Mouse (Mus musculus): ENCODE results near the gene Cnr2. TPM values are rescaled to one million over a fixed set of nuclear protein-coding genes. Genes with fewer than 3 reads are reported as not detected.

Cnr2 gene
- 0.49 and 0.55 TPM in 2 replicates for polyA plus RNA-seq (2015; fragmentation: Nextera tagmentation; extraction: Ambion mirVana)

DNA sequence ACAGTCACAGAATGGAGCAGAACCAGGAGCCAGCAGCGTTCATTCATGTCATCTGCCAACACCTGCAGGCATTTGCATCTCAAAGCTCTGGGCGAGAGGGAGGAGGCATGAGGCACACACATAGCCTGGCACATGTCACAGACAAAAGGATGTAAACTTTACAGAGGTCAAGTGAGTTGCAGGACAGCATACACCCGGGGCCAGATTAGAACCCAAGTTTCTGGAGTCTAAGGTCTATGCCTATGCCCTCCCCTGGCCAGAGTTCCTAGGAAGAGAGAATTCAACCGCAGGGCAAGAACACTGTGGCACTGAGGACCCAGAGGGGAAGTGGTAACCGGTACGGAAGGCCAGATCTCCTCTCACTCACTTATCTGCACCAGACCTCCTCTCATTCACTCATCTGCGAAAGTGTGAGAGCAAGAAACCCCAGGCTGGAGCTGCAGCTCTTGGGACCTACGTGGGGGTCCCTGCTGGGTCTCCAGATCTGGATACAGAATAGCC, at the start of gene Cnr2:
TSS of gene Cnr2 (plus strand) at position 324 of the 501 bp plus-strand sequence.
- Histone ChIP-seq H3K4me2 (peak within 1 kb of the TSS; percentile 4; the same call in 1 of the 2 replicates), H3K27me3 (no peaks in the 10 kb centered on the region), H3K4me3 (no peak within 1 kb of the TSS), H3K4me1 (replicated peaks) (peaks cover 11% of the 10 kb centered on the region), H3K9ac (0 out of 2 replicates have a peak within 1 kb of the TSS, but pooled peaks have one; percentile 7), H3K27ac (no peak within 1 kb of the TSS), H3K9me3 (replicated peaks) (no peaks in the 10 kb centered on the region), H3K36me3 (no peaks in the 10 kb centered on the region)
- no peak for ATAC-seq (replicated peaks; ENCODE audit: insufficient number of reproducible peaks, insufficient read depth, low FRiP score, low read depth)
- 27% methylated on average over 8 of the region's 8 CpGs for WGBS

DNA sequence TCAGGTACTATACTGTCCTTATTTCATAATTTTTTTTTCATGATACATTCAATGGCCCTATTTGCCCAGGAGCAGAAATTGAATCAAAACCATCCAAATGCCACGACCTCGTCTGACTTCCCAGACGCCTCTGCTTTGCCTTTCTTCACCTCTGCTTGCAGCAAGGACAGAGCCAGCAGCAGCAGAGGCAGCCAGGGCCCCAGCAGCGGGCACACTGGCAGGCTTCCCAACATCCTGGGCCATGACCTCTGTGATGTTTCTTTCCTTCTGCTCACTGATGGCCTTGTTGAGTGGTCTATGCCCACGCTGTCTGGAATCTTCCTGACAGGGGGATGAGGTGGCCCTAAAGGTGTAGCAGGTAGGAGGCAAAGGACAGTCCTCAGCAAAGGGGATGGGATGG, 47.6 kb upstream of the Cnr2 start:
- ATAC-seq (replicated peaks; ENCODE audit: insufficient number of reproducible peaks, insufficient read depth, low FRiP score, low read depth) = 0 out of 2 replicates have a peak, but pooled peaks have one; percentile 20
- H3K36me3 ChIP-seq = no peaks in the 10 kb centered on the region
- H3K27me3 ChIP-seq = no peaks in the 10 kb centered on the region
- peaks cover 16% of the 10 kb centered on the region for H3K4me1 ChIP-seq (replicated peaks)
- no peak overlapping the region for H3K4me2 ChIP-seq
- H3K27ac ChIP-seq = peak overlapping the region; percentile 57
- WGBS = 27% methylated on average over 5 of the region's 5 CpGs
- H3K9me3 ChIP-seq (replicated peaks) = no peaks in the 10 kb centered on the region
- no peak overlapping the region for H3K4me3 ChIP-seq
- no peak overlapping the region for H3K9ac ChIP-seq

DNA sequence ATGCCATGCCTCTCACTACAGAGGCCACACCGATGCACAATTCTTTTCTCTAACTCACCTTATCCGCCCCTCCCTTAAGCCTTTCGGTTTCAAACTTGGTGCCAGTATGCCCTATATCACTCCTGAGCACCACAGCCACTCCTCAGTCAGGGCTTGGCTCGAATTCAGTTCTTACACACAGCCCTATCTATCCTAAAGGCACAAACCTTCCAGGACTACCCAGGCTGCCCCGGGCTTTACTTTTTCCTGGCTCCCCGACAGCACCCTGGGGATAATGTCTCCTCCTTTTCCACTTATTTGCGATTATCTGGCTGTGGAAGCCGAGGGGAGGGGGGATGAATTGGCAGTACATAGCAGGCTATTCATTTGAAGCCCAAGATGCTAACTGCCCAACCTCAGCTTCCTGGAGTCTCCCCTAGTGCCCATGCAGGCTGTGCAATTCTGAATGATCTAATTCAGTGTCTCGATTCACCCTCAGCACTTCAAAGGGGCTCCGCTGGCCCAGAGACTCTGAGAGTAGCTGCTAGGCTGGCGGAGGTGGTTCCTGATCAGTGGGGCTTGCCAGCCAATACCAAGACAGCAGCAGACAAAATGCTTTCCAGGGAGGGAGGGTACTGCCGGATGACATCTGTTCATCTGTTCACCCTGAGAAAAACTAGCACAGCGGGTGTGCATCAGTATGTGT, 44.6 kb upstream of the Cnr2 start:
- Histone ChIP-seq H3K9me3 (replicated peaks) (no peaks in the 10 kb centered on the region), H3K9ac (no peak overlapping the region), H3K27me3 (no peaks in the 10 kb centered on the region), H3K27ac (peak overlapping the region; percentile 36), H3K4me2 (peak overlapping the region; percentile 24; the same call in 1 of the 2 replicates), H3K4me3 (no peak overlapping the region), H3K4me1 (replicated peaks) (peaks cover 24% of the 10 kb centered on the region), H3K36me3 (no peaks in the 10 kb centered on the region)
- 41% methylated on average over 13 of the region's 13 CpGs for WGBS
- no peak; the same call in 1 of the 2 replicates for ATAC-seq (replicated peaks; ENCODE audit: insufficient number of reproducible peaks, insufficient read depth, low FRiP score, low read depth)

DNA sequence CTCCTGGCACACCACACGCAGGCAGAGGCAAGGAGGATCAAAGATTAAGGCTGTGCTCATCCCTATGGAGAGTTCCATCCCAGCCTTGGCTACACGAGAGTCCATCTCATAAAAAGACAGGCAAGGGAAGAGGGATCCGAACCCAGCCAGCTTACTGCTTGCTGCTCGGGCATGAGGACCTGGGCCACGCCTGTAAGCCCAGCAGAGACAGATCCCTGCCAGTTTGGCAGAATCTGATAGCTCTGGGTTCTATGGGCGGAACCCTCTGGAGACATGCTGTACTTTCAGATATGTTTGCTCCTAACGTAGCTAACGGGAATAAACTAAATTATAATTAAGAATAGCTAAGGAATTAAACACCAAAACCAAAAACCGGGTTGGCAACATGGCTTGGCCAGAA, 43.3 kb upstream of the Cnr2 start:
- H3K9me3 ChIP-seq (replicated peaks) = no peaks in the 10 kb centered on the region
- no peak overlapping the region for H3K4me2 ChIP-seq
- 80% methylated on average over 9 of the region's 9 CpGs for WGBS
- H3K27me3 ChIP-seq = no peaks in the 10 kb centered on the region
- peaks cover 24% of the 10 kb centered on the region for H3K4me1 ChIP-seq (replicated peaks)
- no peaks in the 10 kb centered on the region for H3K36me3 ChIP-seq
- no peak for ATAC-seq (replicated peaks; ENCODE audit: insufficient number of reproducible peaks, insufficient read depth, low FRiP score, low read depth)
- H3K9ac ChIP-seq = no peak overlapping the region
- no peak overlapping the region for H3K4me3 ChIP-seq
- no peak overlapping the region for H3K27ac ChIP-seq

DNA sequence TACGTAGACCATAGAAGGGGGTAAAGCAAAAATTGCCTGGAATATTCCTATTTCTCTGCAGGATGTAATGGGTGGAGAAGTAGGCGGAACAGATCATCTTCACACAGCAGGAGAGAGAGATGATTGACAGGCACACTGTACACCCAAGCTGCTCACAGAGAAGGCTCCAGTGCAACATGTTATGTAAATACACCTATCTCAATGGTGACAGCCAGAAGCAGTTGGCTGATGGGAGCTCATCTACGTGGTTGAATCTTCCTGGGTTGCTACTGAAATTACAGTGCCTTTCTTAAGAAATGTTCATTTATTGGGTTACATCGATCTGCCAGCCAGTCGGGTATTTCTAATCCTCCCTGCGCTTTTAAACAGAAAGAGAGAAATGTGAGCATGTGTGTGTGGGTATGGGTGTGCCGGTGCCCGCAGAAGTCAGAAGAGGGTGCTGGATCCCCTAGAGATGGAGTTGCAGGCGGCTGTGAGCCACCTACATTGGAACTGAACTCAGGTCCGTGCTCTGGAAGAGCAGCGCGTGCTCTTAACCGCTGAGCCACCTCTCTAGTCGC, 41.1 kb upstream of the Cnr2 start:
- Histone ChIP-seq H3K4me2 (no peak overlapping the region), H3K27me3 (no peaks in the 10 kb centered on the region), H3K9ac (no peak overlapping the region), H3K27ac (no peak overlapping the region), H3K4me1 (replicated peaks) (peaks cover 32% of the 10 kb centered on the region), H3K36me3 (no peaks in the 10 kb centered on the region), H3K4me3 (no peak overlapping the region), H3K9me3 (replicated peaks) (no peaks in the 10 kb centered on the region)
- 91% methylated on average over 14 of the region's 14 CpGs for WGBS
- no peak for ATAC-seq (replicated peaks; ENCODE audit: insufficient number of reproducible peaks, insufficient read depth, low FRiP score, low read depth)

DNA sequence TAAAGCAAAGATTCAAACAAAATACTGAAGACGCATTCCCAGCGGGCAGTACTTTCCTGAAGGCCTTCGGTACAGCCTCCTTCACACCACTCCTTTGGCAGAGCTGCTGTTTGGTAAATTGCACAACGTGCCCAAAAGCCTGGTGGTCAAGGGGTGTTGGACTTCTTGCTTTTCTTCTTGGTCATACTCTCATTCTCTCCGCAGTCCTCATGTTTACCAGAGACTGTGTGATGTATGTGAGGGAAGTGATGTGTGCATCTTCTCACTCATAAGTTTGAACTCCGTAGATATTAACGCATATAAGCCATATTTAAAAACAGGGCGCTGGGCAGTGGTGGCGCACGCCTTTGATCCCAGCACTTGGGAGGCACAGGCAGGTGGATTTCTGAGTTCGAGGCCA, 40.6 kb upstream of the Cnr2 start:
- no peaks in the 10 kb centered on the region for H3K27me3 ChIP-seq
- WGBS = 72% methylated on average over 11 of the region's 11 CpGs
- H3K9ac ChIP-seq = 0 out of 2 replicates have a peak overlapping the region, but pooled peaks have one; percentile 7
- H3K36me3 ChIP-seq = no peaks in the 10 kb centered on the region
- peak overlapping the region; percentile 87 for H3K4me2 ChIP-seq
- peak overlapping the region; percentile 99 for H3K27ac ChIP-seq
- no peaks in the 10 kb centered on the region for H3K9me3 ChIP-seq (replicated peaks)
- ATAC-seq (replicated peaks; ENCODE audit: insufficient number of reproducible peaks, insufficient read depth, low FRiP score, low read depth) = no peak
- peak overlapping the region; percentile 97 for H3K4me3 ChIP-seq
- peaks cover 38% of the 10 kb centered on the region for H3K4me1 ChIP-seq (replicated peaks)

DNA sequence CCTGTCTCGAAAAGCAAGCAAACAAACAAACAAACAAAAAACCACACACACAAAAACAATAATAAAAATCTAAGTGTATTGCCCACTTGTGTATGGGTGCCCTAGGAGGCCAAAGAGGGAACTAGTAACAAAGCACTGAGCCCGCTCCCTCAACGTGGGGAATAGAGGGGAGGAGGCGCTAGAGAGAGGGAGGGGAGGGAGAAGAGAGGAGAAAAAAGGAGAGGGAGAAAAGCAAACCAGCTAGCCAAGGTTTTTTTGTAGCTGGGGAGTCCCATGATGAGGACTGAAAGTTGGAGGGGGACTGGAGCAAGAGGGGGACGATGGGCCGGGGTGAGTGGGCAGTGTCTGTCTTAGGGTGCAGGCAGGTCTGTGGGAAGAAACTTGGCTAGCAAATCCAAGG, 40.1 kb upstream of the Cnr2 start:
- peaks cover 40% of the 10 kb centered on the region for H3K4me1 ChIP-seq (replicated peaks)
- H3K9me3 ChIP-seq (replicated peaks) = no peaks in the 10 kb centered on the region
- 6% methylated on average over 6 of the region's 6 CpGs for WGBS
- no peaks in the 10 kb centered on the region for H3K27me3 ChIP-seq
- no peak for ATAC-seq (replicated peaks; ENCODE audit: insufficient number of reproducible peaks, insufficient read depth, low FRiP score, low read depth)
- peak overlapping the region; percentile 97 for H3K4me3 ChIP-seq
- peak overlapping the region; percentile 88 for H3K9ac ChIP-seq
- H3K4me2 ChIP-seq = peak overlapping the region; percentile 87
- H3K27ac ChIP-seq = peak overlapping the region; percentile 99
- H3K36me3 ChIP-seq = no peaks in the 10 kb centered on the region

DNA sequence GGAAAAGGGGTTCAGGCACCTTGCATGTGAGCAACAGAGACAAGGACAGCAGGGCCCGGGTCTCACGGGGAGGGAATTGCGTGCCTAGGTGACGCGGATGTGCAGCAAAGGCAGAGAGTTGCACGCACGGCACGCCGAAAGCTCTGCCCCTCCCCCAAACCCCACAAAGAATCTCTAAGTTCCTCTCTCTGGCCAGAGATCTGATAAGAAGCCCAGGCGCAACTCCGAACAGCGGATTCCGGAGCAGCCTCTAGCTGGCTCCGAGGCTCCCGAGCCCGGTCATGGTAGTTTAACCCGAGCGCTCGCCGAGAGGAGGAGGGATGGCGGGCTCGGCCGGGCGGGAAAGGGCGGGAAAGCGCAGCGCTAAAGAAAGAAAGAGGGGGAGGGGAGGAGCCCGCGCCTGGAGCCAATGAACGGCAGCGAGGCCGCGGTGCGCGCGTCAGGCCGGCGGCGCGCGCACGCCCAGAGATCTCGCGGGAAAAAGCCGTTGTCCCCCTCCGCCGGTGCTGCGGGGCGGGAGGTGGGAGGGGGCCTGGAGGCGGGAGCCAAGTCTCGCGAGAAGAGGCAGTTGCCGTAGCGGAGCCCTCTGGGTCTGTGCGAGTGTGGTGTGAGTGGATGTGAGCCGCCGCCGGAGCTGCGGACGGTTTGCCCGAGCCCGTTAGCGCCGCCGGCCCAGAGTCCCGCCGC, 39.5 kb upstream of the Cnr2 start, which contains the start of gene Srsf10:
TSS of gene Srsf10 (plus strand) at position 212 of the 687 bp plus-strand sequence.
- peak; percentile 93 for ATAC-seq (replicated peaks; ENCODE audit: insufficient number of reproducible peaks, insufficient read depth, low FRiP score, low read depth)
- WGBS = under 1% methylated on average over 67 of the region's 67 CpGs
- Histone ChIP-seq H3K4me3 (peak within 1 kb of the TSS; percentile 97), H3K9ac (peak within 1 kb of the TSS; percentile 96), H3K27me3 (no peaks in the 10 kb centered on the region), H3K9me3 (replicated peaks) (no peaks in the 10 kb centered on the region), H3K27ac (peak within 1 kb of the TSS; percentile 99), H3K36me3 (no peaks in the 10 kb centered on the region), H3K4me2 (peak within 1 kb of the TSS; percentile 87), H3K4me1 (replicated peaks) (peaks cover 40% of the 10 kb centered on the region)

DNA sequence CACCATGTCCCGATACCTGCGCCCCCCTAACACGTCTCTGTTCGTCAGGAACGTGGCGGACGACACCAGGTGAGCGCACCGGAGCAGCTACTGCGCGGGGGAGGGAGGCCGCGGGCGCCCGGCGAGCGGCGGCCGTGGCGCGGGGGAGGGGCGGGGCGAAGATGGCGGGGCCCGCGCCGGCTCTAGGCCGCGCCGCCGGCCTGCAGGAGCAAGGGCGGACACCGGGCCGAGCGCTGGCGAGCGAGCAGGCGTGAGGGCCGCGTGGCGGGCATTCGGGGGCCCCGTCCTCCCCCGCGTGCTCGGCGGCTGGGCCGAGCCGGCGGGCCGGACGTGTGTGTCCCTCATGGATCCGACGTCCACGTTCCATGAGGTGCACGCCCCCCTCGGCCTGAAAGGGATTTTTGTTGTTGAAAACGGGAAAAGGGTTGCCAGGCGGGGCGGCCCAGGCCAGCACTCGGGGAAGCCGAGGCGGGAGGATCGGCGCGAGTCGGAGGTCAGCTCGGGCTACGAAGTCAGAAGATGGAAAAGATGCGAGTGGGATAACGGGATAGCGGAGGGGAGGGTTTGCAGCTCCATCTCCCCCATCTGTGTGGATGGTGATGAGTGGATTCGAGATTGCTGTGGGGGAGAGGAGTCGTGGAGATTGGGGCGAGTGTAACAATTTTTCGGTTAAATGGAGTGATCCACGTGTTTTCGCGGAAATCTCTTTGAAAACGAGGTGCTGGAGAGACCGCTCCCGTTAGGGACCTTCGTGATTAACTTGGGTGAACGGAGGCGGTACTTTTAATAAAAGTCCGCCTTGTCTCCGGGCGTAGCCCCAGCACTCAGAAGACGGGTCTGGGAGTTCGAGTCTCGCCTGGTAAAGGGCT, 38.7 kb upstream of the Cnr2 start:
- Histone ChIP-seq H3K36me3 (no peaks in the 10 kb centered on the region), H3K9me3 (replicated peaks) (no peaks in the 10 kb centered on the region), H3K4me1 (replicated peaks) (peaks cover 43% of the 10 kb centered on the region), H3K4me2 (peak overlapping the region; percentile 64), H3K27me3 (no peaks in the 10 kb centered on the region), H3K9ac (peak overlapping the region; percentile 96), H3K4me3 (peak overlapping the region; percentile 97), H3K27ac (peak overlapping the region; percentile 99)
- peak; percentile 75 for ATAC-seq (replicated peaks; ENCODE audit: insufficient number of reproducible peaks, insufficient read depth, low FRiP score, low read depth)
- under 1% methylated on average over 64 of the region's 91 CpGs for WGBS

DNA sequence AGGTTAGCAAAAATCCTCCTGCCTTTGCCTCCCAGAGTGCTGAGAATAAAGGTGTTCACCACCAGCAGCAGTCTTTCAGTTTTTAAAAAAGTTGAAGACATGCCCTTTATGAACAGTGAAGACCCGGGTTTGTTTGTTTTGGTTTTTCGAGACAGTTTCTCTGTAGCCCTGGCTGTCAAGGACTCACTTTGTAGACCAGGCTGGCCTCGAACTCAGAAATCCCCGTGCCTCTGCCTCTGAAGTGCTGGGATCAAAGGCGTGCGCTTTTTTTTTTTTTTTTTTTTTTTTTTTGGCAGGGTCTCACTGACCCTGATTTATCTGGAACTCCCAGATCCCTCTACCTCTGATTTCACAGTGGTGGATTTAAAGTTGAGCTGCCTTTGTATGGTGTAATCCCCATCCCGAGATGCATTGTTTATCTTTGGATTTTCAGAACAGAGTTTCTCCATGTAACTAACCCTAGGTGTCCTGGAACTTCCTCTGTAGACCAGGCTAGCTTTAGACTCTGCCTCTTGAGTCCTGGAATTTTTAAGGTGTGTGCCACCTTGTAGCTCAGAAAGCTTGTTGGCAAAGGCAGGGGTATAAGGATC, 37.5 kb upstream of the Cnr2 start:
- Histone ChIP-seq H3K27me3 (no peaks in the 10 kb centered on the region), H3K27ac (0 out of 2 replicates have a peak overlapping the region, but pooled peaks have one; percentile 13), H3K9ac (peak overlapping the region; percentile 41), H3K4me3 (peak overlapping the region; percentile 97), H3K4me1 (replicated peaks) (peaks cover 43% of the 10 kb centered on the region), H3K36me3 (peaks cover 8% of the 10 kb centered on the region; the same call in 1 of the 2 replicates), H3K9me3 (replicated peaks) (no peaks in the 10 kb centered on the region), H3K4me2 (peak overlapping the region; percentile 64)
- no peak for ATAC-seq (replicated peaks; ENCODE audit: insufficient number of reproducible peaks, insufficient read depth, low FRiP score, low read depth)
- WGBS = 8% methylated on average over 7 of the region's 7 CpGs

Measured in heart, embryonic 15.5 days (tissue).